Mouse (Mus musculus): Measurements from ENCODE around the gene Rapgef4.

DNA sequence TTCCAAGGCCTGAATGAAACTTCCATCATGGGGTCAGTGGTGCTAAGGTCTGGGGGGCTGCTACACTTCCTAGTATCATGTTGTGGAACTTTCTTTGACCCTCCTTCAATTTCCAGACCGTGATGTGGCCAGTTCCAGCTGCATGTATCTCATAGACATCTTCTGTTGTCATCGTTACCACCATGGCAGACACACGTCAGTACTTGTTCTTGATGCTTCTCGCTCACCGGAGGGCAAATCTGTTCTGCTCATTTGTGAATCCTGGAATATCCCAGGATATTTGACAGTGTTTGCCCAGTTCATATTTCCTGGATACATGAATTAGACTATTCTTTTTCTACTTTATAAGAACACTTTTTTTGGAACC lies 39.3 kb upstream of the Rapgef4 start:
- TF ChIP-seq MYOG (IDR thresholded peaks at IDR 0.05; ENCODE audit: control insufficient read depth, extremely low read depth, insufficient read length) (no peak), CTCF (IDR thresholded peaks at IDR 0.05; ENCODE audit: control insufficient read depth, insufficient read depth, insufficient read length) (no peak), CEBPB (IDR thresholded peaks at IDR 0.05; ENCODE audit: low read depth) (no peak)
